Comparison of ENCODE assay signal across 8 mouse cellular contexts in genomic region chr2:112492856-112493538, GRCm38 (mm10). TPM values are rescaled to one million over a fixed set of nuclear protein-coding genes. Genes with fewer than 3 reads are reported as not detected.
DNase-seq lines count a peak whose midpoint lies in the region; ATAC-seq and TF ChIP-seq lines count a peak whose summit lies in the region.

Gene Aven (plus strand): TSS chr2:112492964.

- peaks cover 0 to 11% of the 10 kb centered on the region in 2 experiments; a peak in 2 of 4 replicates for H3K36me3 ChIP-seq in MEL (ENCODE audit: control insufficient read depth in 1 of 2, insufficient read depth in 2 of 2, low read length in 2 of 2)
- H3K36me3 ChIP-seq in forebrain, postnatal 0 days (ENCODE audit: insufficient read depth) = no peaks in the 10 kb centered on the region

- peak in 1 of 3 experiments; percentile 37; a peak in 2 of 6 replicates for TF ChIP-seq CTCF in MEL (IDR thresholded peaks at IDR 0.05 in 2 of 3, conservative IDR thresholded peaks at IDR 0.05 in 1 of 3; ENCODE audit: control insufficient read depth in 1 of 3, insufficient read depth in 1 of 3, low read depth in 2 of 3, low read length in 3 of 3, poor library complexity in 1 of 3, severe bottlenecking in 1 of 3)
- TF ChIP-seq CTCF in cerebellum, adult 2 months (IDR thresholded peaks at IDR 0.05; ENCODE audit: borderline replicate concordance, insufficient read depth, low read depth, low read length) = no peak
- TF ChIP-seq CTCF in forebrain, postnatal 0 days (IDR thresholded peaks at IDR 0.05; ENCODE audit: low read depth) = peak; percentile 43

- WGBS in cerebellum, adult 2 months = under 1% methylated on average over 78 of the region's 87 CpGs
- WGBS in forebrain, postnatal 0 days = under 1% methylated on average over 58 of the region's 87 CpGs

- peak within 1 kb of the TSS; percentile 71 for H3K27ac ChIP-seq in MEL (ENCODE audit: control insufficient read depth, low read depth, low read length)
- peak within 1 kb of the TSS; percentile 73 for H3K27ac ChIP-seq in cerebellum, adult 2 months (ENCODE audit: insufficient read depth, low read length)
- H3K27ac ChIP-seq in forebrain, postnatal 0 days (ENCODE audit: low read depth, low read length) = peak within 1 kb of the TSS; percentile 94

- H3K79me2 ChIP-seq in MEL (ENCODE audit: control insufficient read depth, insufficient read depth, low read length, poor library complexity) = peaks cover 11% of the 10 kb centered on the region

- no peaks in the 10 kb centered on the region for H3K9me3 ChIP-seq in MEL (replicated peaks; ENCODE audit: insufficient read depth, low read length)
- no peaks in the 10 kb centered on the region for H3K9me3 ChIP-seq in forebrain, postnatal 0 days (ENCODE audit: low read length)

- TF ChIP-seq EP300 in MEL (IDR thresholded peaks at IDR 0.05; ENCODE audit: low read depth in 1 of 2, low read length in 2 of 2) = no peak; a peak in 1 of 4 replicates

- H3K4me2 ChIP-seq in forebrain, postnatal 0 days (ENCODE audit: low read depth) = peak within 1 kb of the TSS; percentile 75

- ATAC-seq in forebrain, postnatal 0 days = peak; percentile 96
- peak; percentile 65 to 72 for ATAC-seq in hematopoietic stem cell, adult 5-6 weeks (replicated peaks in 1 of 2; ENCODE audit: insufficient read depth in 1 of 2, low FRiP score in 2 of 2, low TSS enrichment in 1 of 2, low read depth in 1 of 2, poor library complexity in 2 of 2, severe bottlenecking in 2 of 2)

- peaks cover 6 to 11% of the 10 kb centered on the region in 2 experiments for H3K4me1 ChIP-seq in MEL (ENCODE audit: control insufficient read depth in 1 of 2, insufficient read depth in 2 of 2, low read length in 2 of 2)
- no peaks in the 10 kb centered on the region; the same call in 1 of the 2 replicates for H3K4me1 ChIP-seq in cerebellum, adult 2 months (ENCODE audit: control insufficient read depth, insufficient read depth, low read length)
- no peaks in the 10 kb centered on the region; the same call in 1 of the 2 replicates for H3K4me1 ChIP-seq in forebrain, postnatal 0 days (ENCODE audit: insufficient read depth)

- no peaks in the 10 kb centered on the region; a peak in 2 of 4 replicates for H3K27me3 ChIP-seq in MEL (ENCODE audit: control insufficient read depth in 1 of 2, insufficient read depth in 2 of 2, low read length in 2 of 2)
- H3K27me3 ChIP-seq in cerebellum, adult 2 months (ENCODE audit: control insufficient read depth, insufficient read depth, low read length) = no peaks in the 10 kb centered on the region
- no peaks in the 10 kb centered on the region for H3K27me3 ChIP-seq in forebrain, postnatal 0 days (ENCODE audit: insufficient read depth, low read length)

- no peak for TF ChIP-seq RAD21 in MEL (IDR thresholded peaks at IDR 0.05; ENCODE audit: low read depth, low read length)

- peak; percentile 75 for DNase-seq in MEL (ENCODE audit: low read depth, low spot score)
- DNase-seq in cerebellum, adult 2 months = peak; percentile 89 to 92
- peak; percentile 84 for DNase-seq in forebrain, postnatal 0 days
- DNase-seq in layer of hippocampus, postnatal 14 days (ENCODE audit: low spot score in 2 of 2) = peak; percentile 78 to 84
- peak; percentile 81 for DNase-seq in lung, postnatal 14 days
- peak; percentile 89 for DNase-seq in ovary, postnatal 36 days (ENCODE audit: low spot score)
- peak; percentile 81 for DNase-seq in thymus, postnatal 14 days

- TF ChIP-seq POLR2A in MEL (IDR thresholded peaks at IDR 0.05; ENCODE audit: control insufficient read depth in 1 of 2, insufficient read depth in 1 of 2, low read depth in 1 of 2, low read length in 2 of 2, poor library complexity in 1 of 2) = peak; percentile 63 to 82; a peak in 3 of 4 replicates
- peak; percentile 60 for TF ChIP-seq POLR2A in cerebellum, adult 2 months (IDR thresholded peaks at IDR 0.05; ENCODE audit: borderline replicate concordance, insufficient read depth, low read length)

- peak within 1 kb of the TSS; percentile 95 for H3K4me3 ChIP-seq in MEL (ENCODE audit: control insufficient read depth in 1 of 2, insufficient read depth in 1 of 2, low read depth in 2 of 2, low read length in 2 of 2)
- H3K4me3 ChIP-seq in cerebellum, adult 2 months (replicated peaks; ENCODE audit: insufficient read depth, low read depth, low read length) = peak within 1 kb of the TSS; percentile 91
- H3K4me3 ChIP-seq in forebrain, postnatal 0 days (ENCODE audit: low read depth, low read length) = peak within 1 kb of the TSS; percentile 87

- peak within 1 kb of the TSS; percentile 97 for H3K9ac ChIP-seq in MEL (ENCODE audit: control insufficient read depth, low read depth, low read length, poor library complexity, severe bottlenecking)
- H3K9ac ChIP-seq in forebrain, postnatal 0 days = peak within 1 kb of the TSS; percentile 90

TF ChIP-seq in MEL, 35 proteins besides CTCF, POLR2A, EP300 and RAD21:
- peak; percentile 53; the same call in 1 of the 2 replicates for TF ChIP-seq POLR2AphosphoS2 (IDR thresholded peaks at IDR 0.05; ENCODE audit: low read length)
- peak; percentile 99 for TF ChIP-seq UBTF (IDR thresholded peaks at IDR 0.05; ENCODE audit: borderline replicate concordance, insufficient read depth, low read depth, low read length)
- no peak for TF ChIP-seq RCOR1 (IDR thresholded peaks at IDR 0.05; ENCODE audit: low read depth, low read length)
- no peak for TF ChIP-seq CHD2 (IDR thresholded peaks at IDR 0.05; ENCODE audit: low read length)
- no peak for TF ChIP-seq E2F4 (IDR thresholded peaks at IDR 0.05; ENCODE audit: borderline replicate concordance, low read depth, low read length)
- no peak for TF ChIP-seq POLR2AphosphoS5 (IDR thresholded peaks at IDR 0.05; ENCODE audit: borderline replicate concordance, low read depth, low read length)
- TF ChIP-seq ZMIZ1 (IDR thresholded peaks at IDR 0.05; ENCODE audit: low read depth, low read length) = peak; percentile 75
- TF ChIP-seq SIN3A (IDR thresholded peaks at IDR 0.05; ENCODE audit: low read length) = no peak; the same call in 1 of the 2 replicates
- TF ChIP-seq MXI1 (IDR thresholded peaks at IDR 0.05; ENCODE audit: low read depth, low read length) = peak; percentile 76
- TF ChIP-seq NRF1 (IDR thresholded peaks at IDR 0.05; ENCODE audit: insufficient read depth, low read depth, low read length, poor library complexity, severe bottlenecking) = peak; percentile 74
- peak; percentile 85 for TF ChIP-seq NELFE (IDR thresholded peaks at IDR 0.05; ENCODE audit: low read depth, low read length)
- no peak for TF ChIP-seq SMC3 (IDR thresholded peaks at IDR 0.05; ENCODE audit: low read depth, low read length)
- TF ChIP-seq TBP (IDR thresholded peaks at IDR 0.05; ENCODE audit: low read depth, low read length) = peak; percentile 43; the same call in 1 of the 2 replicates
- TF ChIP-seq BHLHE40 (IDR thresholded peaks at IDR 0.05; ENCODE audit: borderline replicate concordance, low read depth, low read length) = peak; percentile 60; the same call in 1 of the 2 replicates
- peak; percentile 79; the same call in 1 of the 2 replicates for TF ChIP-seq MAZ (IDR thresholded peaks at IDR 0.05; ENCODE audit: low read depth, low read length)
- TF ChIP-seq MEF2A (IDR thresholded peaks at IDR 0.05; ENCODE audit: extremely low read depth, insufficient replicate concordance, low read depth, low read length, poor library complexity, severe bottlenecking) = no peak
- no peak for TF ChIP-seq GABPA (IDR thresholded peaks at IDR 0.05; ENCODE audit: low read depth, low read length)
- peak; percentile 73 for TF ChIP-seq MYC (IDR thresholded peaks at IDR 0.05; ENCODE audit: low read depth, low read length)
- TF ChIP-seq MAX (IDR thresholded peaks at IDR 0.05; ENCODE audit: low read length) = peak; percentile 60; the same call in 1 of the 2 replicates
- no peak for TF ChIP-seq KAT2A (conservative IDR thresholded peaks at IDR 0.05; ENCODE audit: low read depth, low read length)
- TF ChIP-seq ELF1 (IDR thresholded peaks at IDR 0.05; ENCODE audit: low read depth, low read length) = 0 out of 2 replicates have a peak, but pooled peaks have one; percentile 13

RNA-seq across cellular contexts. Expression of gene Aven, which starts in this region (rescaled TPM):
- 29.2 and 33.4 TPM in 2 replicates for total RNA-seq in MEL (2012; rRNA removed)
- polyA plus RNA-seq in MEL (2012; ENCODE audit: insufficient read depth in 1 of 2, insufficient read length in 2 of 2, low read depth in 1 of 2, low replicate concordance in 2 of 2, missing spikeins in 1 of 2) = 10 to 100 TPM; 50.3 to 72.8 TPM
- polyA plus RNA-seq in cerebellum, adult 2 months (2012; rRNA removed) = 14.6 and 19.1 TPM in 2 replicates
- total RNA-seq in forebrain, postnatal 0 days (2014; rRNA removed) = 4.3 and 4.6 TPM in 2 replicates
- polyA plus RNA-seq in forebrain, postnatal 0 days (2015; fragmentation: Nextera tagmentation; extraction: Ambion mirVana) = 1.9 and 3.2 TPM in 2 replicates
- total RNA-seq in hematopoietic stem cell, adult 5-6 weeks (2017) = 27.4 and 40.3 TPM in 2 replicates
- 1 to 10 TPM; 7.9 to 8.0 TPM for total RNA-seq in layer of hippocampus, postnatal 14 days (2021)

Comparison
In these comparisons a context has a peak if more than half of its experiments do, and no peak if none do; other contexts are left out.
1. Peak in every context shown above with its lines: DNase-seq, ATAC-seq, H3K4me3 ChIP-seq and H3K27ac ChIP-seq.